ENCODE assay signal across 9 mouse cellular contexts in genomic region chr5:99708706-99709105, GRCm38 (mm10). TPM values are rescaled to one million over a fixed set of nuclear protein-coding genes. Genes with fewer than 3 reads are reported as not detected.
DNase-seq lines count a peak whose midpoint lies in the region; TF ChIP-seq lines count a peak whose summit lies in the region.
"Had no signal": no experiment of that assay in that cellular context is flagged by ENCODE, and none has a peak within 500 bp of the region (broad histone marks: within the 10 kb centered on the region; RNA-seq: fewer than 3 reads in every experiment).

No protein-coding gene starts in this region.

- H3K27ac ChIP-seq in left cerebral cortex, adult 2 months, result no peak overlapping the region
- H3K27ac ChIP-seq: embryonic facial prominence, embryonic 12.5 days had no signal

- intact Hi-C loops in left cerebral cortex, adult 2 months (cut with DNase I), result loop anchor here (10.0 kb wide), 1 partner anchor 504 kb away; no protein-coding TSS in a partner anchor
- intact Hi-C loops in left cerebral cortex, postnatal 4 days (cut with DNase I), result no loop called here

- peak; percentile 32 to 38 for DNase-seq in cerebellum, adult 18-20 months
- DNase-seq in cerebellum, adult 11 months, result no peak
- DNase-seq in left cerebral cortex, adult 2 months (ENCODE audit: extremely low spot score in 1 of 2, low spot score in 2 of 2), result no peak
- DNase-seq in left cerebral cortex, adult 11 months (ENCODE audit: low spot score), result no peak
- peak; percentile 61 for DNase-seq in R1 (ENCODE audit: low read depth, low spot score)
- DNase-seq in left cerebral cortex, postnatal 4 days, result peak; percentile 30
- DNase-seq in urinary bladder, postnatal 10 days (ENCODE audit: low spot score), result no peak
- DNase-seq in spleen, postnatal 4 days (ENCODE audit: low spot score in 2 of 2), result no peak

- no peak overlapping the region for H3K4me3 ChIP-seq in left cerebral cortex, adult 2 months
- H3K4me3 ChIP-seq: embryonic facial prominence, embryonic 12.5 days had no signal

- TF ChIP-seq CTCF in left cerebral cortex, adult 2 months (IDR thresholded peaks at IDR 0.05), result peak; percentile 59

RNA-seq across cellular contexts. Expression of gene Rasgef1b, which starts 20.2 kb away (rescaled TPM):
- 10 to 100 TPM; 65.7 to 88.8 TPM for total RNA-seq in left cerebral cortex, adult 2 months (2021)
- total RNA-seq in left cerebral cortex, postnatal 4 days (2021), result 10 to 100 TPM; 43.0 to 47.7 TPM

Comparison
In these comparisons a context has a peak if more than half of its experiments do, and no peak if none do; other contexts are left out.
1. DNase-seq: peak in cerebellum, adult 18-20 months (2 of 2), R1 (single experiment) and left cerebral cortex, postnatal 4 days (single experiment); none in cerebellum, adult 11 months (single experiment), left cerebral cortex, adult 2 months (0 of 2), left cerebral cortex, adult 11 months (single experiment), urinary bladder, postnatal 10 days (single experiment) and spleen, postnatal 4 days (0 of 2).